Mouse (Mus musculus): ENCODE data around the gene Dnmbp.

DNA sequence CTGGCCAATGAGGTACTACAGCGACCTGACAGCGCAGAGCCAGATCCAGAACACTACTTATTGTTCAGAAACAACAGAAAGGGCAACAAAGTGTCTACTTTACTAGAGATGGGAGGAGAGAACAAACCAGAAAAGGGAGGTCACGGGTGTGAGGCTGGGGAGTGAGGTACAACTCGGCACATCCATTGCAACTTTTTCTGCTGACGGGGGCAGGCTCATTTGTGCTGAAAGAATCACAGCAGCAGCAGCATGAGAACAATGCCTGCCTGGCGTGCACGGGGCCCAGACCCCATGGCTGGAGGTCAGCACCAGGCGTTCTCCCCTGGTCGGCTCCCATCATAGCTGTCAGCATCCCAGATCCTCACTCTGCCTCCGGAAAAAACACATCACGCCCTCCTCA is 10.1 kb downstream of the Dnmbp start:
- TF ChIP-seq POLR2A (IDR thresholded peaks at IDR 0.05; ENCODE audit: low read depth, low read length) (no peak), CTCF (conservative IDR thresholded peaks at IDR 0.05; ENCODE audit: insufficient read depth, insufficient read length, low read depth, low read length) (no peak)
